Mouse (Mus musculus) lung, embryonic 14.5 days (tissue): ENCODE data around the gene Vwa7. TPM values are rescaled to one million over a fixed set of nuclear protein-coding genes. Genes with fewer than 3 reads are reported as not detected.
"Not testable (repeated sequence)": the region's sequence is repeated elsewhere in the genome, so short reads cannot be mapped to it uniquely, and the experiment has no call there.

Experiments
- ATAC-seq: fragments of 200-750 bp; cut with Nextera tagmentation; 2 replicates; pipeline ENCODE4 v1.8.0; 2017; ENCODE audit warnings: mild to moderate bottlenecking, moderate TSS enrichment, moderate library complexity; ENCODE audit not compliant: insufficient read depth
- DNase-seq: peaks from one replicate; pipeline ENCODE4 v3.0.0-alpha.2; 2015
- H3K27ac ChIP-seq: fragments of 300-500 bp; sonication (generic); 2 replicates; pipeline ENCODE4 v1.5.1; 2014; ENCODE audit warnings: low read depth, mild to moderate bottlenecking, moderate library complexity
- H3K27me3 ChIP-seq: fragments of 300-500 bp; sonication (generic); 2 replicates; pipeline ENCODE4 v1.6.1; 2014; ENCODE audit warnings: low read length, control low read depth; ENCODE audit not compliant: insufficient read depth
- H3K36me3 ChIP-seq: fragments of 300-500 bp; sonication (generic); 2 replicates; pipeline ENCODE4 v1.6.1; 2014; ENCODE audit warnings: control low read depth; ENCODE audit not compliant: insufficient read depth
- H3K4me1 ChIP-seq: fragments of 300-500 bp; sonication (generic); 2 replicates; pipeline ENCODE4 v1.6.1; 2014; ENCODE audit warnings: antibody characterized with exemption, control low read depth; ENCODE audit not compliant: insufficient read depth
- H3K4me2 ChIP-seq: fragments of 300-500 bp; sonication (generic); 2 replicates; pipeline ENCODE4 v1.6.1; 2014; ENCODE audit warnings: mild to moderate bottlenecking
- H3K4me3 ChIP-seq: fragments of 300-500 bp; sonication (generic); 2 replicates; pipeline ENCODE4 v1.5.1; 2014; ENCODE audit warnings: low read depth, low read length
- H3K9ac ChIP-seq: fragments of 300-500 bp; sonication (generic); 2 replicates; pipeline ENCODE4 v1.6.1; 2014
- H3K9me3 ChIP-seq: fragments of 300-500 bp; sonication (generic); 2 replicates; pipeline ENCODE4 v1.6.1; 2016; ENCODE audit warnings: low read depth, low read length, control low read depth
- CTCF ChIP-seq: IDR thresholded peaks from 2 replicates; pipeline ENCODE4 v1.5.1; 2016; ENCODE audit warnings: antibody characterized with exemption, low read depth
- WGBS: fragments of 180-500 bp; shearing (Covaris S2); extraction: QIAGEN DNeasy Blood & Tissue Kit; methylation state at CpG from one replicate; pipeline ENCODE4 v1.1.7; 2014; 5-methylcytosine and 5-hydroxymethylcytosine counted together
- polyA plus RNA-seq: library from polyadenylated mRNA; unstranded; fragments of >200 nt; fragmentation: Nextera tagmentation; extraction: Ambion mirVana; gene quantifications from 2 replicates; pipeline ENCODE4 v1.2.1, GENCODE M21; 2014

The Vwa7 gene
- polyA plus RNA-seq, 1 experiment from 2014 or later = 0.47 TPM

DNA sequence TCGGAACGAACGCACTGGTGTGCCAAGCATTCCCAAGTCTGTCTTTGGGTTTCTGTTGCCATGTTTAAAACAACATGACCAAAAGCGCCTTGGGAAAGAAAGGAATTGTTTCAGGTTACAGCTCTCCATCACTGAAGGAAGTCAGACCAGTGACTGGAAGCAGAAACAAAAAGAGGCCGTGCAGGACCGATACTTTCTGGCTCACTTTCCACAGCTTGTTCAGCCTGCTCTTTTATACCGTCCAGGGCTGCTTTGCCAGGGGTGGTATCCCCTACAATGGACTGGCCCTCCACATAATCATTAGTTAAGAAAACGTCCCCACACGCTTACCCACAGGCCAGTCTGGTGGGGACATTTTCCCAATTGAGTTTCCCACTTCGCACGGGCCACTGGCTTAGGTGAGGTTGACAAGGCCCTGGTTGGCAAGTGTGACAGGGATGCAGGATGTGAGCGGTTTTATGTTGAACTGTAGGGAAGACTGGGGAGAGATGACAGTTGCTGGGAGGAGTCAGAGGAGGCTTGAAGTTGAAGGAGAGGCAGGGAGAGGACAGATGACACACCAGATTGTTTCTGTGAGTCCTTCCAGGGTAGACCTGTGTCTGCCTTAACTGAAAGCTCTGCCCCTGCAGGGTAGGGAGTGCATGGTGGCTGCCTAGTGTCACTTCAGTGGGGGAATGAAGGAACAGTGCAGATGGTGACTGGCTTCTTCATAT lies 14.1 kb upstream of the Vwa7 start:
- ATAC-seq = no peak
- H3K9me3 ChIP-seq = no peaks in the 10 kb centered on the region
- 4% methylated on average over 12 of the region's 12 CpGs for WGBS
- DNase-seq = peak; percentile 23
- TF ChIP-seq CTCF = no peak
- peaks cover 23% of the 10 kb centered on the region for H3K4me1 ChIP-seq
- H3K4me3 ChIP-seq = peak overlapping the region; percentile 92
- no peaks in the 10 kb centered on the region for H3K27me3 ChIP-seq
- peak overlapping the region; percentile 96 for H3K4me2 ChIP-seq
- peak overlapping the region; percentile 97 for H3K27ac ChIP-seq
- peak overlapping the region; percentile 96 for H3K9ac ChIP-seq
- H3K36me3 ChIP-seq = peaks cover 59% of the 10 kb centered on the region

DNA sequence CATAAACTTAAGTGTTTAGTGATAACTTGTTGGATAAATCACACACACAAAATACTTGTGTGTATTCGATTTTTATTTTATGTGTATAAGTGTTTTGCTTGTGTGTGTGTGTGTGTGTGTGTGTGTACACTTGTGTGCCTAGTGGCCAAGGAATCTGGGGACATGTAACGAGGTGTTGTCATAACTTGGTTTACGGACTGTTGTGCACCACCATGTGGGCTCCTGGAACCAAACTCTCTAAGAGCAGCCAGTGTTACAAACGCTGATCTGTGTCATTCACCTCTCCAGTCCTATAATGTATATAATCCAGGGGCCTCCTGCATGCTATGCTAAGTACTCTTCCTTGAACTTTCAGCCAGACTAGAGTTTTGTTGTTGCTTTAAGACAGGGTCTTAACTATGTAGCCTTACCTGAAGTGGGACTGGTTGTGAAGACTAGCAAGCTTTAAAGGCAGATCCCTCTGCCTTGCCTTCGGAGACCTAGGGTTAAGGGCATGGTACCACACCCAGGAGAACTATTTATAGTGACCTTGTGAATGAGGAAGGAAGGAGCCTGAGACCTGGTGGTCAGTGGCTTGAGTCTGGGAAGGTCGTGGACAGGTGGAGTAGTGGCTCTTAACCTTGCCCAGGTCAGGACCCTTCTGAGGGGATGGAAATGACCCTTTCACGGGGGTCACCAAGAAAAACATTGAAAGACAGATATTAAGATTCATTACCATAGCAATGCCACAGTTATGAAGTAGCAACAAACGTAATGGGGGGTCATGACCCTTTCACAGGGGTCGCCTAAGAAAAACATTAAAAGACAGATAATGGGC lies 13.1 kb upstream of the Vwa7 start:
- H3K4me2 ChIP-seq = peak overlapping the region; percentile 96
- no peaks in the 10 kb centered on the region for H3K9me3 ChIP-seq
- no peak overlapping the region for H3K27ac ChIP-seq
- H3K27me3 ChIP-seq = no peaks in the 10 kb centered on the region
- peaks cover 58% of the 10 kb centered on the region for H3K36me3 ChIP-seq
- H3K4me1 ChIP-seq = peaks cover 23% of the 10 kb centered on the region
- no peak for DNase-seq
- H3K9ac ChIP-seq = peak overlapping the region; percentile 96
- TF ChIP-seq CTCF = no peak
- H3K4me3 ChIP-seq = peak overlapping the region; percentile 92
- WGBS = 45% methylated on average over 9 of the region's 9 CpGs
- ATAC-seq = no peak

DNA sequence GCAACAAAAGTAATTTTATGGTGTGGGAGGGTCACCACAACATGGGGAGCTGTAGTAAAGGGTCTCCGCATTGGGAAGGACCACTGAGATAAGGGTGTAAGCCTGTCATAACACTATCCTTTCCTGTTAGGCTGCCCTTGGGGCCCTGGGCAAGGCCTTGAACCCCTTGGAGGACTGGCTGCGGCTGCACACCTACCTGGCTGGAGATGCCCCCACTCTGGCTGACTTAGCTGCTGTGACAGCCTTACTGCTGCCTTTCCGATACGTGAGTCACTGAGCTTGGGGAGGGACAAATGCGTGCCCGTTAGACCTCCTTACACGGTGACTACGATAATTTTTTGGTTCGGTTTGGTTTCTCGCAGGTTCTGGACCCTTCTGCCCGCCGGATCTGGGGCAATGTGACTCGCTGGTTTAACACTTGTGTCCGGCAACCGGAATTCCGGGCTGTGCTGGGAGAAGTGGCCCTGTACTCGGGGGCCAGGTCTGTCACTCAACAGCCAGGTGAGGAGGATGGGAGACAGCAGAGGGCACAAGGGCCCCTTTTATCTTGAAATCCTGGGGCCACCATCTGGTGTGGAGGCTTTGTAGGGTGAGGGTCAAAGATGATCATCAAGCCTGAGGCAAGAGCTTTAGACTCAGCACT lies 12.2 kb upstream of the Vwa7 start:
- 0 out of 2 replicates have a peak overlapping the region, but pooled peaks have one; percentile 16 for H3K9ac ChIP-seq
- 94% methylated on average over 17 of the region's 17 CpGs for WGBS
- no peak overlapping the region for H3K27ac ChIP-seq
- no peaks in the 10 kb centered on the region for H3K27me3 ChIP-seq
- H3K4me3 ChIP-seq = no peak overlapping the region
- peaks cover 16% of the 10 kb centered on the region for H3K4me1 ChIP-seq
- no peak for TF ChIP-seq CTCF
- DNase-seq = no peak
- H3K4me2 ChIP-seq = no peak overlapping the region; the same call in 1 of the 2 replicates
- H3K36me3 ChIP-seq = peaks cover 58% of the 10 kb centered on the region
- H3K9me3 ChIP-seq = no peaks in the 10 kb centered on the region
- ATAC-seq = no peak

DNA sequence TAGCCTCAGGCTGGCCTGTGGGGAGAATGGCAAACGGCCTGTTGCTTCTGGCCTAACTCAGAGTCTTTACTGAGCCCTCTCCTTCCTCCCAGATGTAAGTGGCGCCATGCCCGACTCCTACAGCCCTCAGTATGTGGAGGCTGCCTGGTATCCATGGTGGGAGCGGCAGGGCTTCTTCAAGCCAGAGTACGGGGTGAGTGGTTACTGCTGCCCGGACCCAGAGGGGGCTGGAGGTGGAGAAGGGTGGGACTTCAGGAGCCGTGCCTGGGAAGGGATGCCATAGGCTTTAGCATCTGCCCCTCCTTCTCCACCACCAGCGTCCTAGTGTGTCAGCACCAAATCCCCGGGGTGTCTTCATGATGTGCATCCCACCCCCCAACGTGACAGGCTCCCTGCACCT lies 11.2 kb upstream of the Vwa7 start:
- DNase-seq (no peak), ATAC-seq (no peak)
- TF ChIP-seq CTCF = no peak
- Histone ChIP-seq H3K27me3 (no peaks in the 10 kb centered on the region), H3K4me3 (no peak overlapping the region), H3K9ac (no peak overlapping the region), H3K9me3 (no peaks in the 10 kb centered on the region), H3K36me3 (peaks cover 67% of the 10 kb centered on the region), H3K27ac (no peak overlapping the region), H3K4me1 (peaks cover 10% of the 10 kb centered on the region), H3K4me2 (no peak overlapping the region)
- 87% methylated on average over 10 of the region's 10 CpGs for WGBS

- H3K4me3 ChIP-seq, DNase-seq, H3K9me3 ChIP-seq, H3K4me2 ChIP-seq, H3K9ac ChIP-seq, ATAC-seq, H3K27me3 ChIP-seq, H3K27ac ChIP-seq: not testable (repeated sequence)
- WGBS = 92% methylated on average over 4 of the region's 5 CpGs
- Histone ChIP-seq H3K36me3 (peaks cover 74% of the 10 kb centered on the region), H3K4me1 (peaks cover 10% of the 10 kb centered on the region)
Observed at GRCm38 (mm10) chr17:35005902-35006301, 10.5 kb upstream of the Vwa7 start.

GRCm38 (mm10) chr17:35007387-35007991 lies 8.9 kb upstream of the Vwa7 start:
- Histone ChIP-seq H3K27ac (no peak overlapping the region), H3K27me3 (no peaks in the 10 kb centered on the region), H3K4me2 (no peak overlapping the region), H3K4me3 (no peak overlapping the region), H3K4me1 (peaks cover 9% of the 10 kb centered on the region), H3K36me3 (peaks cover 90% of the 10 kb centered on the region), H3K9me3 (no peaks in the 10 kb centered on the region), H3K9ac (no peak overlapping the region)
- ATAC-seq = no peak
- no peak for DNase-seq
- TF ChIP-seq CTCF = no peak
- WGBS = 94% methylated on average over 7 of the region's 7 CpGs

- H3K4me1 ChIP-seq = no peaks in the 10 kb centered on the region
- H3K9me3 ChIP-seq = no peaks in the 10 kb centered on the region
- ATAC-seq = no peak
- H3K27me3 ChIP-seq = no peaks in the 10 kb centered on the region
- no peak overlapping the region for H3K9ac ChIP-seq
- peaks cover 96% of the 10 kb centered on the region for H3K36me3 ChIP-seq
- H3K4me2 ChIP-seq = no peak overlapping the region
- H3K4me3 ChIP-seq = no peak overlapping the region
- TF ChIP-seq CTCF = no peak
- DNase-seq = no peak
- no peak overlapping the region for H3K27ac ChIP-seq
- 85% methylated on average over 7 of the region's 7 CpGs for WGBS
Observed at GRCm38 (mm10) chr17:35009586-35009985, 6.8 kb upstream of the Vwa7 start.
